Mouse (Mus musculus) gastrocnemius, adult 18-20 months (tissue): ENCODE measurements around the gene Hoxd3. TPM values are rescaled to one million over a fixed set of nuclear protein-coding genes. Genes with fewer than 3 reads are reported as not detected.

Experiments used
- DNase-seq: peaks from one replicate; pipeline ENCODE4 v3.0.0; 2021; ENCODE audit warnings: low spot score
- total RNA-seq, 2 experiments: library from RNA; stranded (reverse); gene quantifications; 2 replicates each; pipeline ENCODE4 v1.2.3; 2021

Hoxd3 gene
- total RNA-seq, 2 experiments from 2014 or later = not detected

DNA sequence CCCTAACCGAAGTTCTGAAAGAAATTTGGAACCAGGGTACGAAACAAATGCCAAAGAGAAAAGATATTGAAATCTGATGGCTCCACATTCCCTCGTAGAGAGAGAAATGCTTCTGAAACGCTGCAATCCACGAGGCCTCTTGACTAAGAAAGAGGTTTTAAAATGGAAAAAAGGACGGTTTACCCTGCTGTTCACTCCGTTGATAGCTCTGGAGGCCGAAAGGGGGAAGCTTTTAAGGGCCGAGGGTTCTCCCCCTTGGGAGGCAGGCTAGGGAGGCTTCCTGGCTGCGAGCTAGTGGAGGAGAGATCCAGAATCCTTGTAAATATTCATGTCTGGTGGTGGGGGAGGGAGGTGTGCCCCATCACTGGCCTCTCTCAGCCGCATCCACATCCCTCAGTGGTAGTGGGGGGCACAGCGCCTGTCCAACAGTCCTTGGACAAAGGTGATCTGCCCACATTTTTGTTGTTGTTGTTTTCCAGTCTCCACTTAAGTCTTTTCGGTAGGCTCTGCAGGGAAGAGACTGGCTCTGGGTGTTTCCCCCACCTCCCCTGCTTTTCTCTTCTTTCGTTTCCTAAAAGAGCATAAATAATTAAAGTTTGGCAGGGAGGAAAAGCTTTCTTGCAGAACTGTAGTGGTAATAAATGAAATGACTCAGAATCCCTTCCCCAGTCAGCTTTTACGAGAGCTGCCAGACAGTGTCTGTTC, 32.7 kb upstream of the Hoxd3 start, which contains the start of gene Hoxd11:
Gene Hoxd11, plus strand, starts transcription at position 667 of the 705 bp plus-strand sequence.
- no peak for DNase-seq

DNA sequence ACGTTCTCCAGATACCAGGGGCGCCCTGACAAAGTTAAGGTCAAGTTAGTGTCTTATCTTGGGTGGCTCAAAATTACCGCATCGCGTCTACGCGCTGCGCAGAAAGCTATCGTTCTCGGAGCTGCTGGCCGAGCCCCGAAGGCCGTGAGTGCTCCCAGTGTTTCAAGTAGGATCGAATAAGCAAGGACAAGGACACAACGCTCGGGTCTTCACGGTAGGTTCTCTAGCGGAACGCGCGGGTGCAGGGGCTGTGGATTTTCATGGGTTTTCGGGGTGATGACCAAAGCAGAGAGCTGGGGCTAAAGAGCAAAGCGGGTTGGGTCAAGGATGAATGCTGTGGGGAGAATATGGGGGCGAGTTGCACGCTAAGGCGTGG, 32.1 kb upstream of the Hoxd3 start:
- DNase-seq = no peak

DNA sequence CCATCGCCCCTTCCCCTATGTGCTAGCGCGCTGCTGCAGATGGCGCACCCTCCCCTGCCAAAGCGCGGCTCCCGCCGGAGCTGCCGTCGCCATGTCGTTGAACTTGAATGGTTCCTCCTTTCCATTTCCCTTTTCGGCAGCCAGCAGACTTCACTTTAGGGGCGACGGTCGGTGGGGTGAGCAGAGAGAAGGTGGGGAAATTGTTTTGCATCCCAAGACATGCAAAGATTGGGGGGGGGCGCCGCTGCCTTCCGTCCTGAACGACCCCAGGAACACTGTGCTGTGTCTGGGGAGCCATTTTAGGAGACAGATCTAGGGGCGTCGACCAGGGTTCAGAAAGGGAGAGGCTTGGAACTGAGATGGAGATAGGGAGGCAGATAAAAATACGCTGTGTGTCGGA, 31.7 kb upstream of the Hoxd3 start:
- DNase-seq = no peak

DNA sequence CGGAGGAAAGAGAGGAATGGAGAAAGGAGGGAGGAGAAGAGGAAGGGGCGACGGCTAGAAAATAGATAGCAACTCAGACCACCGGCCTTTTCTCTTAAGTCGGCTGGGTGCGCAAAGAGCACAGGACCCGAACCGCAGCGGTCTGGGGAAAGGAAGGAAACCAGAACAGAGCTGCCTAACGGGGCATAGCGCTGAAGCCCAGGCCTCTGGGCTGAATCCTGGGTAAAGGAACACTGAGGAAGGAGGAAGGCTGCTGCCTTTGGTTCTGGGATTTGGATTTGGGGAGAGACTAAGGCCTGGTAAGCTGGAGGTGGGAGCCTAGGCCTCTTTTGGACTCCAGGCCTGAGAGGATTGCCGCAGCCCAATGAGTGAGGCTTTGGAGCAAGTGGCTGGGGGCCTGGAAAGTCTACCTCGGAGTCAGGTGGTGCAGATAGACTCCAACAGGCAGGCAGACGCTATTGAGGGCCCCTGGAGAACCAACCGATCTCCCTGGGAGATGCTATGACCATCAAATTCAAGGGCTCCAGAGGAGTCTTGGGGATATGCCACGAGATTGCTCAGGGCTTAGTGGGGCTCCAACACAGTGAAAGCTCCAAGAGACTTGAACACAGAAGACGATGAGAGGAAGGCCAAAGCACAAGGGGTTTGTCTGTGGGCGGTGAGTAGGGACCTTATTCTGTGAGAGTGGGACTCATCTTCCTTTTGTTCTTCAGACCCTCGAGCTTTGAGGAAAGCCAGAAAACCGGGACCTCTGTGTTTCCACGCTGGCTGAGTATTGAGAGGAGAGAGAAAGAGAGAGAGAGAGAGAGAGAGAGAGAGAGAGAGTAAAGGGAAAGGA, 30.9 kb upstream of the Hoxd3 start:
- no peak for DNase-seq

DNA sequence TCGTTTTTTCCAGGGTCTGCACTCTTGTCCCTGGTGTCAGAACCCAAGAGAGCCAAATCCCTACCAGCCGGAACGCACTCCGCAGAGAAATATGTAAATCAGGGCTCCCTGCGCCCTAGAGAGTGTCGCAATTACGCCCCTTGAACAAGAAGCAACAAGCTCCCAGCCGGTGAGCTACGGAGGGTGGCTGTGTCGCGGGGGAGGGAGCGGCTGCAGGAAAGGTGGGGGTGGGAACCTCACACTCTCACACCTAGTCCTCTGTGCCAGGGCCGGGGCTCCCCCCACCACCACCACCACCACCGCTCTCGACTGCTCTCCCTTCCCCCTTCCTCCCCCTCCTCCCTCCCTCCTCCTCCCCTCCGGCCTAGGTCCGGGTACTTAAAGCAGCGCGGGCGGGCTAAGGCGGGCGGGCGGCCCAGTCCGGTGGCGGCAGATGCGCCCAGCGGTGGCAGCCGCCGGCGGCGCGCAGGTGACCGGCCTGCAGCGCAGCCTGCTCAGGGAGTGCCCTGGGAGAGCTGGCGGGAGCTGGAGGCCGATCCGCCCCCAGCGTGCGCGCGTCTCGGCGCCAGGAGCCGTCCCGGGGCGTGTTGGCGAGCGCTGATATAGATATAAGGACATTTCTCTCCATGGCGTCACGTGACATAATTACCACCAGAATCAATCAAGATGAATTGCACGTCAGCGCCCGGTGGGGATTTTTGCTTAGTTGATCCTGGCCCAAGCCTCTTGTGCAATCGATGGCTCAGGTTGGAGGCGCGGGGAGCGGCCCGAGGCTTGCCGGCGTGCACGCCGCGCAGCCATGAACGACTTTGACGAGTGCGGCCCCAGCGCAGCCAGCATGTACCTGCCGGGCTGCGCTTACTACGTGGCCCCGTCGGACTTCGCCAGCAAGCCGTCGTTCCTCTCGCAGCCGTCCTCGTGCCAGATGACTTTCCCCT, 29.9 kb upstream of the Hoxd3 start:
- DNase-seq = no peak

DNA sequence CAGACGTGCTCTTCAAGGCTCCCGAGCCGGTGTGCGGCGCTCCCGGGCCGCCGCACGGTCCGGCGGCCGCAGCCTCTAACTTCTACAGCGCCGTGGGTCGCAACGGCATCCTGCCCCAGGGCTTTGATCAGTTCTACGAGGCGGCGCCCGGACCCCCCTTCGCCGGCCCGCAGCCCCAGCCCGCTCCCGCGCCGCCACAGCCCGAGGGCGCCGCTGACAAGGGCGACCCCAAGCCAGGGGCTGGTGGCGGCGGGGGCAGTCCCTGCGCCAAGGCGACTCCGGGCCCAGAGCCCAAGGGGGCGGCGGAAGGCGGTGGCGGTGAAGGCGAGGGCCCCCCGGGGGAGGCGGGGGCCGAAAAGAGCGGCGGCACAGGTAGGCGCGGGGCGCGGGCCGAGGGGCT, 28.9 kb upstream of the Hoxd3 start:
- no peak for DNase-seq

DNA sequence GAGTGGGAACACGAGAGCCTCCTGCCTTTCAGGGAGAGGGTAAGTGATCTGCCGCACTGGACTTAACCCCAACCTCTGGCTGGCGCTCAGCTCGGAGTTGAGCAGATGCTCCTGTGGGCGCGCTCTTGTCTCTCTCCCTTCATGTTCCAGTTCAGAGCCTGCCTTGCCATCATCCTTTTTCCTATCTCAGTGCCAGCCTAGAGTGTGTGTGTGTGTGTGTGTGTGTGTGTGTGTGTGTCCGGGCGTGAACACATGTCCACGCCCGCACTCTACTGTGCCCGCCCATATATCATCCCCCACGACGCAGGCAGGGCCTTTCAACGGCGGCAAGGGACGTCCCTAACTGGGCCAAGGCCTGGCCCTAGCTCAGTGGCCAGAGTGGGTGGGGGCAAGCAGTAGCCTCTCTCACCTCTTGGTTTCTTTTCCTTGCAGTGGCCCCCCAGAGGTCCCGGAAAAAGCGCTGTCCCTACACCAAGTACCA, 28.2 kb upstream of the Hoxd3 start:
- no peak for DNase-seq

DNA sequence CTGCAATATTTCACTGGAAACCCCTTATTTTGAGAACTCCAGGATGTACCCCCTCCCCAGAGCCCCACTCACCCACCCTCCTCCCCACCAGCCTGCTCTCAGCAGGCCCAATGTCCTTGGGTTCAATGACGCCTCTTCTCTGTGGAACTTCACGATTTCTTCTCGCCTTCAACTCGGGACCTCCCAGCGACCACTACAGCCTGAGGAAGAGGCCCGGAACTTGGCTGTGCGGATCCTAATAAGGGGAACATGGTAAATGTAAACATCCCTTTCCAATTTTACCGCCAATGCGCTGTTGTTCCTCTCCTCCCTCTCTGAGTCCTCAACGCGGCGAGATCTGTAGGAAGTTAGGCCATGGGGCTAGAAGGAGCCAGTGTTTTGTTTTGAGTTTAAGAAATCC, 27.6 kb upstream of the Hoxd3 start:
- DNase-seq = no peak

DNA sequence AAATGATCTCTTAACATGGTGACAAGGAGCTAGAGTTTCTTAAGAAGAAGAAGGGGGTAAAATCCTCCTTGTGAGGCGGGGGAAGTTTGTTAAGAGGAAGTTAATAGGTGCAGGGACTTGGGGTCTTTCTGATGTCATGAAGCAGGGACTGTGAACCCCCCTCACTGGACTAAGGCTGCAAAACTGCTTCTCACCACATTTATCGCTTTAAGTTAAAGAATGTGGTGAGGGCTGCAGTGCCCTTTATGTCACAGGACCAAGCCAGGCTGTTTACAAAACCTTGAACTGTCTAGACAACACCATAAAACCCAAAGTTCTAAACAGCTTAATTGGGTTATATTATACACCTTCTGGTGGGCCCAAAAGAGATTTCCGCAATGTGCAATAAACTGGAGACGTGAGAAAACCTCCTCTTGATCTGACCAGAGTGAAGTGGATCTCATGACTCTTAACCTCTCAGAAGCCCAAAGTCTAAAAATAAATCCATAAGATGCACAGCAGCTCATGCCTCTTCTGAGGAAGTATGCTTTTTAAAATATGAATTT, 26.6 kb upstream of the Hoxd3 start:
- no peak for DNase-seq

DNA sequence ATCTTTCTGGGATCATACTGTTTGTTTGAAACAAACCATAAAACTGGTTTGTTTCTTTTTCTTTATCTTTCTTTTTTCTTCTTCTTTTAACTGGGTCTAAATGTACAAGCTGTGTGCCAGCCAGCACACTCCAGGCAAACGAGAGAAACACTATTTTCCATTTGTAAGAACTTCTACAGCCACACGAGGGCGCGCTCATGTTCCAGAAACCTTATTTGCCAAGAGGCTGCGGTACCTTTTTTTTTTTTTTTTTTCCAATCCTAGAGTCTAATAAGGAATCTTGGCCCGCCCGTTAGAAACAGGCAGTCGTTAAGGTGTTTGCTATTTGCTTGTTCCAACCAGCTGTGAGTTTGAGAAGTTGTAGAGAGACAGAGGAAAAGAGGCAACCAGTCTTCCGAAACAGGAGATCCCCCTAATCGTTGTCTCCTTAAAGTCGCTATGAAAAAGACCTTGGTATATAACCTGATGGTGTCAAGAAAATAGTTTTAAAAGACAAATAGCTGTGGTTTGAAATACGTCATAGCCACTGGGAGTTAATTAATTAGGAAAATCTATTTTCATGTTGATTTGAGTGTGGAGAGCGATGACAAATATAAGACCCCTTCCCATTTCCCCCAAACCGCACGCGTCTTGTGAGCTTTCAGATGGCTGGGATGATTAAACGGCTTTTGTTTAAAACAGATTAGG, 25.3 kb upstream of the Hoxd3 start:
- peak; percentile 68 for DNase-seq

DNA sequence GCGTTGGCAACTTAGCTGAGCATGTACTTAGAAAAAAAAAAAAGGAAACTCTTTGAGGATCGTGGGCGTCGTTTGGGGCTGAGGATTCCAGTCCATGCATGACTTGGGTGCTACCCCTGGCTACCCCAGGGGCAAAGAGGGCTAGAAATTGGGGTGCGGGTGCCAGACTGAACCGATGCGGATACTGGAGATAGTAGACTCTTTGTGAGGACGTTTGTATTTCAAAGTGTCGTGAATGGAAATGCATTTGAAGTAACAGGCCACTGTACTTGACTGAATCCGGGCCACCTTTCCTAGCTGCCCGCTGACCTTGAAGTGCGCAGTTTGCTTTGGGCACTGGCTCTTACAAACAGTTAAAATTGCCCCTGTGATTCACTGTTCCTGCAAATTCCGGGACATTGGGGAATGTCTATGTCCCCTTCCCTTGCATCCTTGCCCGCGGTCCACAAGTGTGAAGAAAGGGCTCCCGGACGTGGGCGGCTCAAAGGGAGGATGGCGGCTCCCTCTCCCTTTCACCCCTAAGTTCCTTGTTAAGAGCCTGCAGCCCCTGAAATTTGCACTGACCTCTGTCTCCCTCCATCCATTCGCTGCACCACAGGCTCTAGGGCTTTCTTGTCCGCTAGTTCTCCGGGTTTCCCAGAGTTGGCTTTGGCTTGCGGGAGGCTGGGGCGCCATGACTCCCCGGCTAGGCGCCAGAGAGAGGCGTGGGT, 24.6 kb upstream of the Hoxd3 start:
- no peak for DNase-seq

DNA sequence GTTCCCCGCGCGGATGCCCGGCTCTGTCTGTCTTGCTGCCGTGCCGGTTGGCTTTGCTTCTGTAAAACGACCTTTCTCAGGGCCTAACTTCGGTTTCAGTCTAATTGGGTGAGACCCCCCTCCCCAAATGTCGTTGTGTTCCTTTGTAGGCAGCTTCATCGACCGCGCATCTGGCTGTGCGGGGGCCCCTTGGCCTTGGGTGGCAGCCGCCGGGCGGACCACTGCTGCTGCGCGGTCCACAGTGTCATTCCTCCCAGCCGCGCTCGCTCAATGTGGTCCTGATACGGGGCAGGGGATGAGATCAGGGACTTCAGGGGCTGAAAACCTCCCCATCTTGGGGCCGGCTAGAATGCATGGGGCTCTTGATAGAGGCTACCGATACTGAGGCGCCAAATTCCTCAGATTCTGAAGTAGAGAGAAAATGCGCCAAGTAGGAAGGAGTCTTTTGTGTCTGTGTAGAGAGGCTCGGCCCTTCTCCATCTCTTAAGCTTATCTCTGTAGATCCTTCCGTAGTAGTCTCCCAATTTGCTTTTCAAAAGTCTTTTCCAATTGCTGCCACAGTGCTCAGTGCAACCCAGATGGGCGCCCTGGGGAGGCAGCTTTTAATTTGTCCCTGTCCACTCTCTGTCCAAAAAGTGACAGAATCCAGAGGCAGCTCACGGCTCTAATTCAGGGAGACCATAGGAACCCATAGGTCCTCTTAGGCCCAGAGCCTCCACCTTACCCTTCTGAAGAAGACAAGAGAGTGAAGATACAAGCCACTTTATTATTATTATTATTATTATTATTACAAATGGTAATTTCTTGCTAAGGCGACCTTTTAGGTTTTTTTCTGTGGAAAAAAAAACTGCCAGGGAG, 23.8 kb upstream of the Hoxd3 start:
- DNase-seq = no peak

DNA sequence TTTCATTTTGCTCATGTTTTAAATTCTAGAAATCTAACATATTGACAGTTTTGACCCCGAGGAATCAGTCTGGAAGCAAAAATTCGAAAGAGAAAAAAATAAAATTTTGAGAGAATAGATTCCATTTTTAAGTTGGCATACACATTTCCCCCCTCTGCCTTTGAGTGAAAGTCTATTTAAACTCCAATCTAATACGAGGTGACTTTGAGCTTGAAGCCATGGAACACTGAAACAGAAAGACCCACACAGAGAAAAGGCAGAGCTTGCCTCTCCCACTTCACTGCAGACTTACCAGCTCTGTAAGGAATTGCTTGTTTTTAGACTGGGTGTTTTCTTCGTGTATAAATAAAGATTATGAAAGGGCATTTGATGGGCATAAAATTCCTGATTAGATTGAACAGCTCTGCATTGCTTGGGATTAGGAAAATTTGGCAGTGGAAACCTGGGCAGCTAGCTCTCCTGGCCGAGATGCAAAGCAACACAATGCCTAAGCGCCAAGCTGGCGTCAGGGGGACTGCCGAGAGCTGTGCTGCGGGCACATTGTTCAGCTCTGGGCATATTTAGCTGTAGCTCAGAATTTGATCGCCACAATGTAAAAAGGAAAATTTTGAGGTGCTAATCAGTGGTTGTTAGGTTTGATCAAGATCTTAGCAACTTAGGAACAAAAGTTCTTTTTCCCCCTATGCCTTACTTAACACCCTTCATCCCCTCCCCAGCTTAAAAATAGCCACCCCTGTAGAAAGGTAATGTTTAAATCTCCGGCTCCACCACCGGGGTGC, 22.7 kb upstream of the Hoxd3 start:
- no peak for DNase-seq

DNA sequence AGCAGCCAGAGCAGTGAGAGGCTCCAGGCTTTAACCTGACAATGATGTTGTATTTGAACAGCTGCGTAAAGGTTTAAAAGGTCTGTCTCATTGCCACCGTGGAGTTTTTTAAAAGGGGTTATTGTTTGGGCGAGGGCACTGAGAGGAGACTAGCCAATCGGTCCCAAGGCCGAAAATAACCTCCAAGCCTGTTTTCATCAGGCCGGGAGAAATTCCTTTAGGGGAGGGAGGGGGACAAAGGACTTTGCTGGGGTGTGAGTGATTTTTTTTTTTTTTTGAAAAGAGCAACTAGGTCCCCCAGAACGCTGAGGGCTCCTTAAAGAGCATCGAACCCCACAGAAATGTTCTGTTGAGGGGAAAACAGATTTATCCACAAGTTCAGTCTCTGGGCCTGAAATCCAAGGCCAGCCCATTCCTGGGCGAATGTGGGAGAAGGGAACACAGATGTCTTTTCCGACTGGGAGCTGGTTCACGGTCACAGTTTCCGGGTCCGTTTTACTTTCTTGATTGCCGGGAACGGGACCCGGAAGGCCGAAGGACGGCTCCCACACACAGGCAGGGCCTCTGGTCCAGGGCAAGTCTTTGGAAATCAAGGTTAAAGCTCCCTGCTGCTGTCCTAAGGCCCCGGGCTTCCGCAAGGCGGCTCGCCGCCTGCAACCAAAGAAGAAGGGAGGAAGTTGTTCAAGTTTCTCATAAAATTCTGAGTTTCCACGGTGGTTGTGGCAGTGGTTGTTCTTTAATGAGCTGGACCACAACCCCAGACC, 22.0 kb upstream of the Hoxd3 start:
- no peak for DNase-seq

DNA sequence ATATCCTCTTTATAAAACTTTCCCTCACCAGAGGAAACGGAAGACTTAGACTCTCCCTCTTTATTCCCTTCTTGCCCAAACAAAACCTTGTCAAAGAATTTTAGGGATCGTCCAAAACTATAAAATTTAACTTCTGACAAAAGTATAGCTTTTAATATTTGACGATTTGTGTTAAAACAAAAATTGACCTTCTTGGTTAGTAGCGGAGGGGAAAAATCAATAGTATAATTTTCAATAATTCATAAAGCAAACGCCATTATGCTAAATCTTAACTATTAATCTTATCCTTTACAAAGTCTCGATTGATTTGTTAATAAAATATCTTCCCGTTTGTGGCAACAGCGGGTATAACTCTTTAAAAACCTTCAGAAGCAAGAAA, 21.4 kb upstream of the Hoxd3 start:
- no peak for DNase-seq

DNA sequence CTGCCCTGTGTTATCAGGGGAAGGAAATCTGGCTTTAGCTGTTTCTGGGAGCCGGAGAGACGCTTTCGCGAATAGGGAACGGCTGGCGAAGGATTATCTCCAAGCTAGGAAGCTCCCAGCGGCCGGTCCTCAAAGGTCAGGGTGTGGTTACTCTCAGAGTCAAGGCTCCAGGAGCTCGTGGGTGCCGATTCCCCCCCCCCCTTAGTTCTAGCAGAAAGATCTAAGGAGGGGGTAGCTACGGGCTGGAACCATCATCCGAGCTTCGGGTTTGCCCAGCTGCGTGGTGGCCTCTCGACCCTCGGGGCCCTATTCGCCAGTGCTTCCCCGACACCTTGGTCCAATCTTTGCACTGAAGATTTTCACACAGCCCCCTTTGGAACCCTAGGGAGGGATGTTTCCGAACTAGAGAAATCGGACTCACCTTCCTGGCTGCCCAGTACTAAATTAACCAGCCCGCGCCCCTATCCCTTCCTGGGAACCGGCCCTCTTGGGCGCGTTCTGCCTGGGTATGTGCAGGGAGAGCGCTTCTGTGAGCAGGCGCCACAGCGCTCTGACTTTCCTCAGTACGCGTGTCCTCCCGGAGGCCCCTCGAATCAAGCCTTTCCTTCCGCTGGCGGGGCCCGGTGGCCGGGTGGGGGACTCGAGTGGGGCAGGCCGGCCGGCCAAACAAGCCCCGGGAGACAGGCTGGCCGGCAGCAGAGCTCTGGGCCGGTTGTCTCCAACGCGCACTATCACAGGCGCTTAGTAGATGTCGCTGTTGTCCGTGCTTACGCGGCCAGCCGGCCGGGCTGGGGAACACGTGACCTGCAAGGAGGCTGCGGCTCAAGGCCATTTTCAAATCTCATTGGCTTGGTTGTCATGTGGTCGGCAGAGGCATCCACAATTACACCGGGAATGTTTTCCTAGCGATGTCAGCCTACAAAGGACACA, 20.4 kb upstream of the Hoxd3 start, which contains the start of gene Hoxd10:
Gene Hoxd10, plus strand, starts transcription at position 903 of the 930 bp plus-strand sequence.
- DNase-seq = peak; percentile 82
